Mouse (Mus musculus) brain, embryonic 14.5 days (tissue): Measurements from ENCODE around the gene Dclk1.

ENCODE experiments used
- CTCF ChIP-seq: fragments of 200-500 bp; IDR thresholded peaks from 2 replicates; pipeline ENCODE4 v1.5.1; 2012; ENCODE audit warnings: inconsistent platforms, mild to moderate bottlenecking, moderate library complexity, borderline replicate concordance; ENCODE audit not compliant: insufficient read depth, insufficient read length; ENCODE audit errors: extremely low read depth
- POLR2A ChIP-seq: fragments of 200-500 bp; IDR thresholded peaks from 2 replicates; pipeline ENCODE4 v1.6.1; 2012; ENCODE audit warnings: mild to moderate bottlenecking, inconsistent platforms, borderline replicate concordance; ENCODE audit not compliant: poor library complexity, insufficient read depth, insufficient read length, severe bottlenecking; ENCODE audit errors: extremely low read depth

DNA sequence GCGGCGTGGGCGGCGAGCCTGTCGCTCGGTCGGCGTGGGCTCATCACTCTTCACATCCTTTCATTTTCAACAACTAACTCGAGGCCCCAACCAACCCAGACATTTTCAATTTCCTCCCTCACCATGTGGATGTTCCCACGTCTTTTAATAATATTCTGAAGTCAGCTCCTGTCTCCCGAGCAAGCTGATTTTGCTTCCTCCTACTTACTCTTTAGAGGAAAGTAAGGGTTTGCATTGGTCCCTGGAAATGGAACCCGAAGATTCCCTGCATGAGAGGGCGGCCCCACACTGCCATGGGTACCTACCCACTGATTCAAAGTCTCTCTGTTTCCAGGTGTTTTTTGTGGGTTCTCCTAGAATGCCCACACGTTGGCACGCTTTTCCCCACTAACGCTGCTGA is 300.8 kb downstream of the Dclk1 start:
- TF ChIP-seq CTCF (no peak), POLR2A (no peak)
